Mouse (Mus musculus) lung, postnatal 0 days (tissue): ENCODE data around the gene Josd2.

Experiments used
- CTCF ChIP-seq: IDR thresholded peaks from 2 replicates; pipeline ENCODE4 v1.5.1; 2016; ENCODE audit warnings: antibody characterized with exemption, mild to moderate bottlenecking
- EP300 ChIP-seq: IDR thresholded peaks from 2 replicates; pipeline ENCODE4 v1.6.1; 2016; ENCODE audit warnings: antibody characterized with exemption, mild to moderate bottlenecking, control low read depth

DNA sequence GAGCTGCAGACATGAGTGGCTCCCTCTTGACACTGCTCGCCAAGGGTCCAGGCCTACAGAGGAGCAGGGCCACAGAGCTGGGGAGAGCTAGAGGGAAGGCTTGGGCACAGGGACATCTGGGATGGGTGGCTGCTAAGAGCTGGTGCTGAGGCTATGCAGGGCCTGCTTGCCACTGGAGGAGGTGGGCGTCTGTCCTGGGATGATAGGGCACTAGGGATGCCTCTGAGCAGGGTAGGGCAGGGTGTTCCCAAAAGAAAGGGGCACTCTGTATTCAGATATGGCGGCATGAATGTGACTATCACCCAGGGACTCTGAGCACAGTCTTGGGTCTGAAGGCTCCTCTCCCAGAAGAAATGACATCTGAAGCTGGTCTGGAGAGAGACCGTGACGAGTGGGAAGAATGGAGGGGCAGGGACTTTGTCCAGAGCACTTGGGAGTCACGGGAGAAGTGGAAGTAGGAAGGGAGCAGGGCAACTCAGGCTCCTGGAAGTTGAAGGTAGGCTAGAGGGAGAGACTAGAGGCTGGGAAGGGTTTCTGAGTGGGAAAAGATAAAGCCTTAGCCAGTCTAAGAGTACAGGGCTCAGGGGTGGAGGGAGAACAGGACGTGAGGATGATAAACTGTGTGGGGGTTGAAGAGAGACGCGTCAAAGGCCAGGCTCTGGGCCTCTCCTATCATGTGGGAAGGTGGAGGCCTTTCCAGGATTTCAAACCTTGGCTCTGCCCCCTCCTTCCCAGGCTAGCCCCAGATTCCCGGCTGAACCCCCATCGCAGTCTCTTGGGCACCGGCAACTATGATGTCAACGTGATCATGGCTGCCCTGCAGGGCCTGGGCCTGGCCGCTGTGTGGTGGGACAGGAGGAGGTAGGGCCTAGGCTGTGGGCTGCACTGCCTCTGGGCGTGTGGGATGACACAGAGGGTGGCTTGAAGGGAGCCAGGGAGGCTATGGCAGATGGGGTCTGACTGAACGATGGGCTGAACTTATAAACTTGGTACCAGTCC, 2.2 kb downstream of the Josd2 start:
- TF ChIP-seq CTCF, result no peak
- TF ChIP-seq EP300, result no peak
